Mouse (Mus musculus) layer of hippocampus, adult 9-11 months (tissue): ENCODE measurements around the gene Vmac.

Experiments
- DNase-seq: peaks from one replicate; pipeline ENCODE4 v3.0.0; 2022

Vmac gene

DNA sequence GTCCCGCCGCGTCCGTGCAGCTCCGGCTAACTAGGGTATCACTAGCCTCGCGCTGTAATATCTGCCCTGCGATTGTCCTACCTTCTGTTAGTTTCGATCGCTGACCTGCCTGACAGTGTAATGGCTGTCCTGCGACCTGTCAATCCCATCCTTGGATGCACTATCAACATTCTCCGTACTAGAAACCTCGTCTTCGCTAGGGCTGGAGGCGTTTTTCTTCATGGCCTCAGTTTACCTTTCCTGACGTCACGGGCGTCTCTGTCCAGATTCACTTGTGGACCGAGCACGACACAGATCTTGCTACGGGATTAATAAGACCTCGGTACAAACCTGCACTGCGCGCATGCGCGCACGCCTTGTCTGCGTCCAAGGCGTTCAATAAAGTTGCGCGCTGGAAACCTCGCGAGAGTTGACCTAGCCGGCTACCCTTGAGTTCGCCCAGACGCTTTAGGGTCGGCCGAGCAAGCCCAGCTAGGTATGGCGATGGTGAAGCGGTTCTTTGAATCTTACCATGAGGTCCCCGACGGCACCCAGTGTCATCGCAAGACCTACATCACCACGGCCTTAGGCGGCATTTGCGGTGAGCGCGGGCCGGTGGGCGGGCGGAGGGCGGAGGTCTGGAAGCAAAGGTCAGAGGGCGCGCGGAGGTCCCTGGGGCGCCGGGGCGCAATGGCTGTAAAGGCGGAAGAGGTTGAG is at the start of gene Vmac, which contains the start of gene Ndufa11:
Vmac (minus strand) TSS at position 660 of the 696 bp plus-strand sequence.
Ndufa11 (plus strand) TSS at position 405 of the 696 bp plus-strand sequence.
- peak; percentile 95 for DNase-seq

DNA sequence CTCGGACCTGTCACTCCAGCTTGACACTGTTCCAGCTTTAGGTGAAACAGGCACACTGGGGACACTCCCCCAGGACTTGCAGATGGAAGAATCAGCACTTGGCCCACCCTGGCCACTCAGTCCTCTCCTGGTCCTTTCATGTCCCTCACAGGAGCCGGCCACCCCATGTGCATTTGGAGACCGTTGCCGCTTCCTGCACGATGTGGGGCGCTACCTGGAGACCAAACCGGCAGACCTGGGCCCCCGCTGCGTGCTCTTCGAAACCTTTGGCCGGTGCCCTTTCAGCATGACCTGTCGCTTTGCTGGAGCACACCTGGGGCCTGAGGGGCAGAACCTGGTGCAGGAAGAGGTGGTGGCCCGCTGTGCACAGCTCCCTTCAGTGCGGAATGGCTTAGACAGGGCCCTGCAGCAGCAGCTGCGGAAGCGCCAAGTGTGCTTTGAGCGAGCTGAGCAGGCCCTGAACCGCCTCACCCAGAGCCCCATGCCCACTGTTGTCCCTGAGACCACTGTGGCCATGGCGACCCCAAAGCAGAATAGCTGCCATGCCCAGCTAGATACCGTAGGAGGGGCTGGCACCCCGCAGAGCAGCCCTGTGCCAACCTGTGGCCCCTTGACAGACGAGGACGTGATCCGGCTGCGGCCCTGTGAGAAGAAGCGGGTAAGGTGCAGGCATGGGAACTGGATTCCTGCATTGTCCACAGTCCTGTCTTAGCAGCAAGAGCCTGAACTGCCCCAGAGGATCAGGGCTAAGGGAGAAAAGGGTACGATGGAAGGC is 49.0 kb upstream of the Vmac start:
- DNase-seq: no peak

DNA sequence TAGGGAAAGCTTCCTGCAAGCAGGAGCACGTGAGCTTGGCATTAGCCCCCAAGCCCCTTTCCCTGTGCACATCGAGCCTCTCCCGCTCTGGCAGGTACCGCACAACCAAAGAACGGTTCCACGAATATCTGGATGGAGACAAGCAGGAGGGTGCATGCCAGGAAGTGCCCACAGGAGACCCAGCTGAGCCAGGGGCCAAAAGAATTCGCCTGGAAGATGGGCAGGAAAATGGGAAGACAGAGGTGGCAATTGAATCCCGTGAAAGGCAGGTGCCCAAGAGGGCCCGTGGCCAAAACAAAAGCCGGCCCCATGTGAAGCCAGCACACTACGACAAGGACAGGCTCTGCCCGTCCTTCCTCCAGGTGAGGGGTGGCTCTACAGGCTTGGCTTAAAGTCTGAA is 47.6 kb upstream of the Vmac start:
- DNase-seq: no peak

DNA sequence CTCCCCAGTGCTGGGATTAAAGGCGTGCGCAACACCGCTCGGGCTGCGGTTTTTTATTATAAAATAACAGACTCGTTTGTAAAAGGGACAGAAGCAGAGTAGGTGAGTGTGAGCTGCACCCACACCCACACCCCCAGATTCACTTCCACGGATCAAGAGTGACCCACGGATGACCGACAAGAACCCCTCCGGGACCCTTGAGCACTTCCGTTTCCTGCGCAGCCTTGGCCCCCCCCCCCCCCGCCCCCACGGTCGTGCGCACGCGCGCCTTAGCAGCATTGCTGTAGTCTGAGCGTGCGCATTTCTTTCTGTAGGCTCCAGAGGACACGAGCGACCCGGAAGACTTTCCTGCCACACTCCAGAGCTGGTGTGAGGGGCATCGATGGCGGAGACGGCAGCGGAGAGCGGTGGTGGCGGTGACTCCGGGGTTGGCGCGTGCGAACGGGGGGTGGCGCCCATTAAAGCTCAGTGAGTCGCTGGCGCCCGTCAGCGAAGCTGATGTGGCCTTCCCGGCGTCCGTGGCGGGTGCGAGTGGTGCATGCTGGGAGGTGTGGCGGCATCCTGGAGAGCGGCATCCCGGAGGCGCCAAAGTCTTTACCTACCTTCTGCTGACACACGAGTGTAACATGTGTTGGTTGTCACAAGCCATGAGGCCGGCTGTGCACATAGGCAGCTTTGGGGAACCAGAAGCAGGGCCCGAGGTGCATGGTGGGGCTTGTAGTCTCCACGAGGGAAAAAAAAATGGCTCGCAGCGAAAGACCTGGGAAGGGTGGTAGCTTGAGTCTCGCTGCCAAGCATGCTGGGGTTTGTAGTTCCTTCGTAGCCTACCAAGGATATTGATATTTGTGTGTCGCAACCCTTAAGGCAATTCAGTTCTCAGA is 46.9 kb upstream of the Vmac start, which contains the start of gene Dus3l:
Dus3l (plus strand) TSS at position 284 of the 881 bp plus-strand sequence.
- peak; percentile 93 for DNase-seq

DNA sequence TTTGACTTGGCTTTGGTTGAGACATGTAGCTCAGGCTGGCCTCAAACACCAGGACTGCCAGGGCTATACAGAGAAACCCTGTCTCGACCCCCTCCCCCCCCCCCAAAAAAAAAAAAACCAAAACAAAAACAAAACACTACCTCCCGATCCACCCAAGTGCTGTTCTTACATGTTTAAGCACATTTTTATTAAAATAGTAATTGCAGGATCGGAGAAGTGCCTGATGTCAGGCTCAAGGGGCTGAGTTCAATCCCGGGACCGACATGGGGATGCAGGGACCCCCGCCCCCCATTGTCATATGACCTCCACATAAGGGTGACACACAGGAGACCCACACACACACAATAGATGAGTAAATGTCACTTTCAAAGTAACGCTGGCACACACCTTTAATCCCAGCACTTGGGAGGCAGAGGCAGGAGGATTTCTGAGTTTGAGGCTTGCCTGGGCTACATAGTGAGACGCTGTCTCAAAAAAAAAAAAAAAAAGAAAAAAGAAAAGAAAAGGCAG is 46.0 kb upstream of the Vmac start:
- no peak for DNase-seq

DNA sequence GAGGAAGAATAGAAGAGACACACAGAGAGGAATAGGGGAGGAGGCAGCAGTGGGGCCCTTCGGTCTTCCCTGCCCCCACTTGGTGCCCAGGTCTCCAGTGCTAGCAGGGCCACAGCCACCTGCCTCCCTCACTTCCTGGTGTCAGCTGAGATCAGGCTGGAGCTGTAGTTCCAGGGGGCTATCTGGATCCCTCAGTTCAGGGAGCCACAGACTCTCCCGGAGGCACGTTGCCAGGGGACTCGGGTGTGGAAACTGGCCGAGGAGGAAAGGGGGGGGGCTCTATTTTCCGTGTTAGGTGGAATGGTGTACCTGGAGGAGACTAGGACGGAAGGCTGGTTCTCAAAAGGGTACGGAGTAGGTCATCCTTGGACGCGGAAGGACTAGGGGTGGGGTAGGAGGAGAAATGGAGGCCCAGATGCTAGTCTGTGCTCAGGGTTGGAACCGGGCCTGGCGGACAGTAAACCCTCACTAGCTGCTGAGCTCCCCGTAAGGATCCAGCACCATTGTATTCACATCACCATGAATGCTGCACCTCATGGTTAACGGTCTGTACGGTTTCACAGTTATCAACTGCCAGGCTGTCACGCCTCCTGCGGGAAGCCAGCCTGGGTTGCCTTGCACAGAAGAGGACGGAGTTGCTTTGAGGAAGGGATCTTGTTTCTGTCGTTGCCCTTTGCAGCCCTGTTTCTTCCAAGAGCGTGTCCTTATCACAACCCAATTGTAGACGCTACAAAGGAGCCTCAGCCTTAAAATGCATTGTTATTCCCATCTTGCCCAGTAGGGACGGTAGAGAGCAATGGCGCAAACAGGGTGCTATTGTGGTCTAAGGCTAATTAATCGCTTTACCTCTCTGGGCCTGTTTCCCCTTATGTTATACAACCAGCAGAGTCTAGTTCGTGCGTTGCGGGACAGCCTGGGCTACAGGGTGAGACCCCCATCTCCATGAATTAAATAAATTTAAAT is 45.2 kb upstream of the Vmac start:
- no peak for DNase-seq

DNA sequence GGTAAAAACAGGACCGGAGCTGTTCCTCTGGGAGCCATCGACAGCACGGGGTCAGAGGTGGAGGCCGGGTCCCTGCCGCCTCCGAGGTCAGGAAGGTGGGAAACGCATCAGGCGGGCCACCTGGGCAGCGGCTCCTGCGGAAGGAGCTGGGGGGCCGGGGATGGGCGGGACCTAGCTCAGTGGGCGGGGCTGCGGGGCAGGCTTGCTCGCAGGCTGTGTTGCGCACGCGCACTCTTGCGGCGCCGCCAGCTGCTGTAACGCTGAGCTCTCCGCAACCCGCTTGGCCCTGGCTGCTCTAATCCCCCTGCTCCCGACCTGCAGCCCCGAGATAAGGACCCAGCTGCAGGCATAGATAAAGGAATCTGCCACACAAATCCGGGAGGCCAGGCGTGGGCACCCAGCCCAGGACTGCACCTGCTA is 44.2 kb upstream of the Vmac start:
- DNase-seq: peak; percentile 89

DNA sequence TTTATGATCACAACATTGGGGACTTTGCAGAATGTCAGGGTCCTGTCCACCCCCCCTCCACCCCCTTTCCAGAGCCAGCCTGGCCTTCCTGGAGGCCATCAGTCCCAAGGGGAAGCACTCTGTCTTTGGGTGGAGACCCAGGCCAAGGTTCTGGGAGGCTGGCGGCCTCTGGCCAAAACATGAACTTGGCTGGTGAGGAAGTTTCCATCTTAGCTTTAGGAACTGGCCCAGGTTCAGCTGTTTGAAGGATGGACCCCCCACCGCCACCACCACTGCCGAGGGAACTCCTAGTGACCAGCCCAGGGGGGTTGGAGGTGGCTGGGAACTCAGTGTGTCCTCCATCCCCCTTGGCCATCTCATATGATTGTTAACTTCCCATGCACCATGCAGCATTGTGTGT is 43.3 kb upstream of the Vmac start:
- DNase-seq: no peak

DNA sequence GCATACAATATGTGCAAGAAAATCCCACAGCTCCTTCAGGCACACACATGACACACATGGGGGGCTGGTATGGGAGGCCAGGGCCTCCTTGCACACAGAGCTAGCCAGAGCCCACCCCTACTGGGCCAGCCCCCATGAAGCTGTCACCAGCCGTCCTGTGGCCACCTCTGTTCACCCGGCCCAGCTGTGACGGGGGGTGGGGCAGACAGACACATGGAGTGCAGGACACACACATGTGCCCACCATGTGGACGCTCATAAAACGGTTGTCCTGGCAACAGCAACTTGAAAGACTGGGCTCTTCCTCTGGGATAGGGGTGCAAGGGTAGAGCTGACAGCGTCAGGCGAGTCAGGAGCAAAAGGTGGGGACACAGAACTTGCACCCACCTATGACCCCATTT is 41.4 kb upstream of the Vmac start:
- DNase-seq: no peak

DNA sequence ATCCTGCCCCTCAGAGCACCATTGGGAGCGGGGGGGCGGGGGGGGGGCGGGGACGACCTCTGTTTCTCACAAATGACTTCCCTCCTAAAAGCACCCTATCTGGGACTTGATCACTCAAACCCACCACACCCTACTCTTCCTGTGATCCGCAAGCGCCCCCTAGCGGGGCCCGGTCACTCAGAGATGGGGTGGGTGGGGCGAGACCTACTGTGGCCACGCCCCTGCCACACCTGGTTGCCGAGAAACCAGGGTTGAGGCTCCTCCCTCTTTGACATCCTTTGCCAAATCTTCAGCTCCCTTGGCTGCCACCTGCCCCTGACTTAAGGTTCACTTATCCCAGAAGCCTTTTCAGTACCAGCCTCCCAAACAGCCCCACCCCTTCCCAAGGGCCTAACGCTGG is 40.3 kb upstream of the Vmac start:
- peak; percentile 67 for DNase-seq

DNA sequence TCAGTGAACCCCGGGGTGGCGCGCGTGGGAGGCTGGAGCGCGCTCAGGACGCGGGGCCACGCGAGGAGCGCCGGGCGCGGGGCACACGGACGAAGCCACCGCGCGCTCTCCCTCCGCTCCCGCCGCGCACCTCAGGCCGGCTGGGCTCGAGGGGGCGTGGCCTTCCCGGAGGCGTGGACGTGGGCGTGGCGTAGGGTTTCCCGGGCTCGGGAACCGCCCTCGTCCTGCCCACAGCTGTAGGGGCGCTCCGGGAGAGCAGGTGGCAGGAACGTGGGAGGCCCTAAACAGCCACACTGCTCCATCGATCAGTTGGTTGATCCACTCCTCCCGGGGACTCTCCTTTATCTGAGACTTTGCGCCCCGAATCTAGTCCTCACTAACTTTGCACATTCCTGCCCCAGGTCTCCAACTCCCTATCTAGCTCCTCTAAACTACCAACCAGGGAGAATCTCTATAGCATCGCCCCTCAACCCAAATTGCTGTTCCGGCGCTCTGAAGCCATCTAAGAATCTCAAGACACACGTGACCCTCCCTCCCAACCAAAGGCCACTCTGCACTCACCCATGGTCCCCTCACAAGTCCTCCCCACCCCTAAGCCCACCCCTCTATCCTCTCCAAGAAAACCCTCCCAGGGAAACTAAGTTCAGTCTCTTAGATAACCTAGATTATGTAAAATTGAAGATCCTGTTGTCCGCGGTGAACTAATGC is 39.7 kb upstream of the Vmac start, which contains the start of gene Nrtn:
Nrtn (minus strand) TSS at position 115 of the 708 bp plus-strand sequence.
- DNase-seq: no peak

DNA sequence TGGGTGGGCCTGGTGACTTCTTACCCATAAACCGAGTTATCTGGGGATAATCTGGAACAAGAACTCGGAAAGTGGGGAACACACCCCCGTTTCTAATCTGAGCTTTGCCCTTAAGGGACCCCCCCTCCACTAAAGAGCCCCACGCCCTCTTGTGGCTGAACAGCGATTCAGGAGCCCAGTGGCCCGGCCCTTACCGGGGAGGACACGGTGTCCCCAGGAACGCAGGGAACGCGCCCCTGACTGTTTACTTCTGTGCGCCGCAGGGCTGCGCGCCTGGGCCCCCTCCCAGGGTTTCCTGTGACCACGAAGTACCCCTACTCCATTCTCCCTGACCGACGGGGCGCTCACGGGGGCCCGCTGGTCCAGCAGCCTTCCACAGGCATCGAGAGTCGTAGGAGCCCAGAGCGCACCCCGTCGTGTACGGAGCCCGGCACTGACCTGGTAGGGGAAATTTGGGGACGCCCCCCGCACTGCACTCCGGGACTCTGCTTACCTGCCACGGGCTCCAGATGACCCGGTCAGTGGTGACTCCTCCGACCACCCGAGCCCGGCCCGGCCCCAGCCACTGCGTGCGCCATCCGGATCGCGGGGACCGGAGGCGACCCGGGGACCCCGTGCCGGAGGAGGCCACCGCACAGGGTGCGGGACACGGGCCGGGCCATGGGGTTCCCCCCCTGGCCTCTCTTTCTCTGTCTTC is 39.0 kb upstream of the Vmac start:
- DNase-seq: no peak

DNA sequence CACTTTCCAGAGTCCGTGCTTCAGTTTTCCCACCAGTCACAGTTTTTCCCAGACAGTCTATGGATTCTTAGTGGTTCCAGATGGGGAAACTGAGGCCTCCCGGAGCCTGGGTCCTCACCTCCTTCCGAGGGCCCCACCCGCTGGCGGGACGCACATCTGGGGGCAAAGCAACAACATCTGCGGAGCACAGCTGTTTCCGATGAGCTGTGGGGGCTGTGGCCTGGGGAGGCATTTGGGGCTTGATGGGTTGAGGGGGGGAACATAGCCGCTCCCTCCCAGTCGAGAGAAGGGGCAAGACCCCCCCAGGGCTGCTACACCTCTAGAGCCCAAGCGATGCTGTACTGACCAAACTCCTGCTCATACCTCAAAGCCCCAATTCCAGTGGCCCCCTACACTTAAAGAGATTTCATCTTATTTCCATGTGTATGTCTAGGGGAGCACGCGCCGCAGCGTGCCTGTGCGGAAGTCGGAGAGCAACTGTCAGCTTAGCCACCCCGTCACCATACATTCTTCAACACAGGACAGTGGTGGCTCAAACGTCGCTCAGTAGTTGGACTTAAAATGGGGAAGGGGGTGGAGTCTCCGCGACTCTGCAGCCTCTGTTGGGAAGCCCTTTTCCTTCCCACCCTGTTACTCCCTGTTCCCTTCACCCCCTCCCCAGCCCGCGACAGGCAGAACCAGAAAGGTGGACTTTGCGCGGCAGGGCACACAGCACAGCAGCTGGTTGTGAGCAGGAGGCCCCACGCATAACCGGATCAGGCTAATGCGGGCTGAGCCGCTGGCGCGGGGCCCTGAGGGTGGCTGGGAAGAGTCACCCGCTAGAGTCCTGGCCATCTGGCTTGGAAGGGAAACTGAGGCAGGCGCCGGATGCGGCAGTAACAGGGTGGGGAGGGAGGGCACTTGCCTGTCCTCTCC is 36.7 kb upstream of the Vmac start:
- no peak for DNase-seq

DNA sequence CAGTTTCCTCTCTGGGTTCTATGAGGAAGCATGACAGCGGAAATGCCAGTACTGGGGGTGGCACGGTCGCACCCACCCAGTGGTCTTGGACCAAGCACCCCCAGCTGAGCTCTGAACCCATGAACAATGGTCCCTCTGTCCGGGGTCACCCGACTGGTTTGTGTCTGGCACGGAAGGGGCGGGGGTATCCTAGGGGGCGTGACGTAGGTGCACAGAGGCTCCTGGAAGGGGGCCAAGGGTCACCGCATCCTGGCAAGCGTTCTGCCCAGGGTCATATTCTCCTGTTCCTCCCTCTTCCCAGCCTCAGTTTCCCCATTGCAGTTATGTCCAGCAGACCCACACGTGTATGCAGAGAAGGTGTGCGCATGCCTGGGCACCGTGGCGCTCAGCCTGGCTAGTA is 35.6 kb upstream of the Vmac start:
- no peak for DNase-seq

DNA sequence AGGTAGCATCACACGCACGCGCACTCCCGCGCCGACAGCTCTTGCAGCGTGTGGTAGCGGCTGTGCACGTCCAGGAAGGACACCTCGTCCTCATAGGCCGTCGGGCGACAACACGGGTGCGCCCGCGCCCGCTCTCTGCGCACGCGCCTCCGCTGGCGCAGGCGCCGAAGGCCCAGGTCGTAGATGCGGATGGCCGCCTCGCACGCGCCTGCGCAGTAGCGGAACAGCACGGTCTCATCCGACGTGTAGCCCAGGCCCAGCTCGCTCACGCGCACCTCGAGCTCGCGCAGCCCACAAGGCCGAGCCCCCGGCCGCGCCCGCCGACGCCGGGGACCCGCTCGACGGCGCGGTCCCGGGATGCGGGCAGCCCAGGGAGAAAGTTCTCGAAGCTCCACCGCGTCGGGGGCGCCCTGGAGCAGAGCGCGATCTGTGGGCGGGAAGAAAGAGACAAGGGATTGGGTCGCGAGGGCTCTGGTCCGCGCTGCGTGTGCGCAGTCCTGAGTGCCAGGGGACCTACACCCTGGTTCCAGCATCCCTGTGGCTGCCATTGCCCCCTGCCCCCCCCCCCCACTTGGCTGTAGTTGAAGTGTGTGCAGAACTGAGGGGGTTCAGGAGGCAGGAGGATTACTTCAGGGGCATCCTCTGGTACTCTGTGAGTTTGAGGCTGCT is 33.7 kb upstream of the Vmac start:
- DNase-seq: no peak

DNA sequence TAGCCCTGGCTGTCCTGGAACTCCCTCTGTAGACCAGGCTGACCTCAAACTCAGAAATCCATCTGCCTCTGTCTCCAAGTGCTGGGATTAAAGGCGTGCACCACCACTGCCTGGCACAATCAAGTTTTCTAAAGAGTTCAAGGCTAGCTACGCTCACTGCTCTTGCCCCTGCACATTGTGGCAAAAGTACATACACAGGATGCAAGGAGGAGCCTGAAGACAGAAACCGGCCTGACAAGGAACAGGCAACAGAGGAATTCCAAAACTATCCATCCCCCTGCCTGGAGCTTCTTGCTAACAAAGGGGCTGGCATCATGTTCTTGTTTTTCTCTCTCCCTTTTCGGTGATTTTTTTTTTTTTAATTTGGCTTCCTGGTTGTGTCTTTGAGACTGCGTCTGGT is 26.4 kb upstream of the Vmac start:
- DNase-seq: no peak

DNA sequence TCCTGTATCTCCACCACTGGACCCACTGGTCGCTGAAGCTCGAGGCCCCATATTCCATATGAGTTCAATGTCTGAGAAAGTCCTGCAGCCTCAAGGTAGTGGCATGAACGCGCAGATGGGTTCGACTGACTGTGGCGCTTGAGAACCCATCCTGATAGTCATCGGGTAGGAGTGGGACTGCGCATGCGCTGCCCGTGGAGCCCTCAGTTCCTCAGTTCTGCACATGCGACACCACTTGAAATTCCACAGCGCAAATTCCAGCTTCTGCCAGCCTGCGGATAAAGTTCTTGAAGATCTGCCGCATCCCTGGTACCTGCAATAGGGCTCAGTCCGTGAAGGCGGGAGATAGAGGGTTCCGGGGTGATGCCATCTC is 23.0 kb upstream of the Vmac start:
- DNase-seq: no peak

DNA sequence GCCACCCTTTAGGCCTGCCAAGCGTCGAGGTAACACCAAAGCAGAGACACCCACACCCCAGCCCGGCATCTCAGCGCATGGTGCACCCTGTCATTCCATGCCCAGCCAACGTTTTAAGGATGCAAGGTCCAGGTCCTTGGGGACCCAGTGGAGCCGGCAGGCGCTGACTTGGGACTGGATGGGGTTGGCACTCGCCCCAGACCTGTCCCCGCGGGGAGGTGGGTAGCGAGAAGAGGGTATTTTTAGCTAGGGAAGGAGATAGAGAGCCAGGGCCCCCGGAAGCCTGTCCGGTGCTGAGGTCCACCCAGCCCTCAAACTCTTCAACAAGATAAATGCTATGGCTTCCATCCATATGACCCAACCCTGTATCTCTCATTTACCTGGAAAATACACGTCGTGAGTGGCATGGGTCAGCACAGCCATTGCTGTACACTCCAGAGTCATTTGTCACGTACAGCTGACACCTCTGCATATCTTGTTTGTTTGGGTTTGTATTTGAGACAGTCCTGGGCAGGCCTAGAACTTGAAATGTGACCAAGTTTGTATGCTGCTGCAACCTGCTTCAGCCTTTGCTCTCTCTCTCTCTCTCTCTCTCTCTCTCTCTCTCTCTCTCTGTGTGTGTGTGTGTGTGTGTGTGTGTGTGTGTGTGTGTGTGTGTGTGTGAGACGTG is 22.4 kb upstream of the Vmac start:
- DNase-seq: no peak
